Mouse (Mus musculus): ENCODE measurements at regions not wholly inside any gene's neighbourhood (a gene's known extent, or its start where the extent isn't known, plus 50 kb on each side); places are given as distances from the start of the nearest gene placed in this dataset.

GRCm38 (mm10) chr4:131083405-131083804 lies 139.2 kb downstream of the Matn1 start:
- no peak for TF ChIP-seq GATA1 (IDR thresholded peaks at IDR 0.05; ENCODE audit: low read length)
- TF ChIP-seq TAL1 (IDR thresholded peaks at IDR 0.05; ENCODE audit: low read length): no peak

Data from erythroblast, embryonic 14.5 days (primary cell).